Mouse (Mus musculus): ENCODE data around the gene Srgap2.

Srgap2 gene

DNA sequence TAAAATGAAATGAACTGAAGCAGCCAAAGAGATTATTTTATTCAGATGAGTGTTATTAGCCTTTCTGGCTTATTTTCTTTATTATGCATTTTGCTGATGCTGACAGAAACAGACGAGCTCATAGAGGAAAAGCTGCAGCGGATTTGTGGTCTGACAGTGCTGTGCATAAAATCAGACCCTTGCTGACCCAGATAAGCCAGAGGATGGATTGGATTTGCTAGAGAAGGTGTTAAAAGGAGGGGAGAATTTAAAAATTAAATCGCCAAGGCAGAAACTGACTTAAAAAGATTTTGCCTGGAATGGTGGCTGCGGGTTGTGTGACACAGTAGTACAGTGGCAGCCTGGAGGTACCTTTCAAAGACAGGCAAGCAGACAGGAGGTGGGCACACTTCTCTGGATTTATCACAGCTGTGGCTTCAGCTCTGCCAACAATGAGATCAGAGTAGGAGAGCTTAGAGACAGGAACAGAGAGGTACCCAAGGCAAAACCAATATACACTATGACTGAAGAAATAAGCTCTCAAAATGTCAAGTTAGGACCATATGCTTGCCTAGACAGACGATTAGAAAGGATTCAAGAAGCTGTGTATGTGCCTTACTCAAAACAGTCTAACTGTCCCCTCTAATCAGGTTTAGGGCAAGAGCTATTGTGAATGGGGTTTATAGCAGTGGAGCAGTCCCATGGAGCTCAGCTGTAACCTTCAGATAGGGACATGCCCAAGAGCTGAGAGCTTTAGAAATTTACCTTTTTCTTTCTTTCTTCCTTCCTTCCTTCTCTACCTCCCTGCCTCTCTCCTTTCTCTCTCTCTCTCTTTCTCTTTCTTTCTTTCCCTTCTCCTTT lies 109.1 kb downstream of the Srgap2 start:
- no peak for DNase-seq (ENCODE audit: low spot score)

DNA sequence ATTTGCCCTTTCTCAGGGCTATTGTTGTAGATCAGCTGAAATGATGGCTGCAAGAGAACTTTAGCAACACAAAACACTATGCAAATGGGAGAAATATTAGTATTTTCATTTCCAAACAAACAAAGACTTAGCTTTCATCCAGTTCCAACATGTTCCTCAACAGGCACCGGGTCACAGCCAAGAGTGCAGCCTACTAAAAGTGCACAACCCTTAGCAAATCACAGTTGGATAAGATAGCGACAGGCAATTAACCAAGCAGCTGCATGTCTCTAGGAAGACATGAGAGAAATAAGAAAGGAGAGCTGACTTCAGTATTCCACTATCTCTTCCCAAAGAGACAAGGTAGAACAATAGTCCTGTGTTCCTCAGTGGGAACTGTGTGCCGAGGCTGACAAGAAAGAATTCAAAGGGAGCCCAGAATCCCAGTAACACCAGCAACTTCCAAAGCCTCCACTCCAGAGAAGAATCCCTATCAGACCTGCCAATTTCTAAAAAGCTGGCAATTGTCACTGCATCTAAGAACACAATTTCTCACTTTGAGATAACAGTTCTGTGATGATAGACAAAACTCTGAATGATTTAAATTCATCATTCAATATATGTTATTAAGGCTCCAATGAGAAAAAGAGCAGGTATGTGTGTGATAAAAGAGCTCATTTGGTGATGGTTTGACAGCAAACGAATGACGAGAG lies 109.9 kb downstream of the Srgap2 start:
- no peak for DNase-seq (ENCODE audit: low spot score)

DNA sequence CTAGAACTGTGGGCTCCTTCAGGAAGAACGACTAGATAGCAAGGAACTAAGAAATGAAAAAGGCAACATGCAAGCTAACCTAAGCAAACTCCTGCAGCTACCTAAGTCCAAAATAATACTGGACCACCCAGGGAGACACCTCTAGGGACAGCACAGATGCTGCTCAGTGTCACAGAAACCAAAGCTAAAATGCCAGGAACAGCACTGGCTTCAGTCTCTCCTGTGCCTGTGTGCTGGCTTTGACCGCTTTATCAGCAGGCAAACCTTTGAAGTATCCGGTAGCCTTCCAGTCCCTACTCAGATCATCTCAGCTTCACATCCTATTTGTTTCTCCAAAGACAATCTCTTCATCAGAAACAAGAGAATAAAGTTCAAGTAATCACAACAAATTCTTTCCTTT lies 123.6 kb downstream of the Srgap2 start:
- no peak for DNase-seq (ENCODE audit: low spot score)

DNA sequence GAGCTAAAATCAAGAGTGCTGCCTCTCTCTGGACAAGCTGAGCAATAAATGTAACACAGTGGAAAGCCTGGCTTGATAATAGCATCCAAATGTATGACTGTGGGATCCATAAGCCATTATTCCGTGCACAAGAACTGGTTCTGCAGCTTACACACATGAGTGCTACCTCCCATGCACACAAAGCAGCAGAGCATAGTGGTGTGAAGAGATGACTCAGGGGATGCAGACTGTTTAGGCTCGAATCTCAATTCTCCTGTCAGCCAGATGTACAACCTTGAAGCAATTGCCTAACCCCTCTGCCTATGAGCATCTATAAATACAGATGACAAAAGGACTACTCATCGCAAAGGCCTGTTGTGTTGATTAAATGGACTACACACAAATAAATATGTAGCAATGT lies 126.3 kb downstream of the Srgap2 start:
- DNase-seq (ENCODE audit: low spot score), result no peak

DNA sequence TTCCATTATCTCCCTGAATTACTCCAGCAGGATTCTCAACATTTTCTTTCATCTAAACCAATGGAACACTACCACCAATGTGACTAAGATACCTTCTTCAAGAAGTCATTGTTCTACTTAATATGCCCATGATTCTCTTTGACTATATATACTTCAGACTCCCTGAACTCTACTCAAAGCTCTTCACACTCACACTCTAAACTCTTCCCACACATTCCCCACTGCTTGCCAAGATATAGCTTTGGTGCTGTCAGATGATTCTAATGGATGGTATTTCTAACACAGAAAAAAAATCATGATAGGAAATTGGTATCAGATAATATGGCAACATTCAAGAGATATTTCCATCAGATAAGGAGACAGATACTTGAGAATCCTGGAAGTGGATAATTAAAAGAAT lies 129.0 kb downstream of the Srgap2 start:
- no peak for DNase-seq (ENCODE audit: low spot score)

DNA sequence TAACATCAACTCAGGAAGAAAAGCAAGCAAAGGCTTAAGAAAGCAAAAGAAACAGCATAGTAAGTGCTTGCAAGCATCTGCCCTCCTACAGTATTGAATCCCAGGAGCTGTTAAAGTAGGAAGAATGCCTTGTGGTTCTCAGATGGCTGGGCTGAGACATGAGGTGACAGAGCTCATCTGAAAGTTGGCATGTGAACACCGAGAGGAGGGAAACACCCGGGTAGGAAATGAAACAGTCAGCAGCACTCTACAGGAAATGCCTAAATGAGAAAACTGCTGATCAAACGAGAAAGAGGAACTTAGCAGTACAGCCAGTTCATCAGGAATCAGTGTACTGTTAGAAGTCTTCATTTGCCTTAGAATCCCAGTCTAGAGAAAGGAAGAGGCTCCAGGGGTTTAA lies 142.7 kb downstream of the Srgap2 start:
- DNase-seq (ENCODE audit: low spot score), result peak; percentile 12

DNA sequence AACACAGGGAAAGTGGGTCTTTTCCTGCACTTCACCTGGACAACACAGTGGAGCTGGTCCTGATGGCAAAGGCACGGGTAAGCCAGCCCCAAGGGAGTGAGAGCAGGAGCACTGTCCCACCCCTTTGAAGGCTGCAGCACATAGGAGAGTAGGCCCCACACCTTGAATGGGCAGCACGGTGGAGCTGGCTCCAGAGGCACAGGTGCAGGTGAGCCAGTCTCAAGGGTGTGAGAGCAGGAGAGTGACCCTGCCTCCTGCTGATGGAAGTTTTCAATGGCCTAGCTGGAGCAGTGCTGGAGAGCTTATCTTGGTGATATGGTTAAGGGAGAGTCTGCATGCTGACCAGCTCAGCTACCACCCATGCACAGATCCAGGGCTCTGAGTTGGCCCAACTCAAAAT lies 145.0 kb downstream of the Srgap2 start:
- no peak for DNase-seq (ENCODE audit: low spot score)

DNA sequence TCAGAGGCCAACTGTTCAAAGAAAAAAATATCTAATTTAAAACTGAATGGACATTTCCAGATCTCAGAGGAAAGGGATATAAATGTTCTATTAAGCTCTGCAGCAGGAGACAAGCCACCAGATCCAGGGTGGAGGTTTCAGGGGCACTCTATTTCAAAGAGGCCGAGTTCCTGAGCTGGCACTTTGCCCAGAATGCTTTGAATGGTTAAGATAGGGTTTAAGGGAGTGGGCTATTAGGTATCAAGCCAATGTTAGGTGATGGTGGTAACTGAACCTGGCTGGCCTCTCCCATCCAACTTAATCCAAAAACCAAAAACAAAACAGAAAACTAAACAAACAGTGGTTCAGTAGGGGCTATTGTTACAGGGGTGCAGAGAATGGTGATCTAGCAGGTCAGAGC lies 146.9 kb downstream of the Srgap2 start:
- no peak for DNase-seq (ENCODE audit: low spot score)

DNA sequence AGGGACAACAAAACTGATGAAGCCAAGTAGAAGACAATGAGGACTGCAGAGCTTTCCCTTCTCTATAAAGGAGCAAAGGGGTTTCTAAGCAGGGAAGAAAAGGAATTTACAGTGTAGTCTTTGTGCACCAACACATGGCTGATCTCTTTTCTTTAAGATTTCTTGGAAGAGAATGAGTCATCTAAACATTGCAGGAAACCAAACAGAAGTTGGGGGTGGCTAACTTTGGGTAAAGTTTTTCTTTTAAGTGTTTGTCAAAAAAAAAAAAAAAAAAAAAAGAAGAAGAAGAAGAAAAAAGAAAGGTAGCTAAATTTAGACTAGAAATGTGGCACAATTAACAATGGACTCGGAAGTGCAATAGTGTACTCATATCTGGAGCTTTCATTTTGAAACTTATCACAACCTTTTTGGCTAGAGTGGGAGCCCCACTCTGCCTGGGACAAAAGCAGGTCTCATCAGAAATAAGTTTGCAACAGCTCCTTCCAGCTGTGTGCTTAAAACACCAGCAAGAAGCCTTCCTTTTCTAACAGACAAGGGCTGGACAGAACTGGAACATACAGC lies 148.2 kb downstream of the Srgap2 start:
- no peak for DNase-seq (ENCODE audit: low spot score)

DNA sequence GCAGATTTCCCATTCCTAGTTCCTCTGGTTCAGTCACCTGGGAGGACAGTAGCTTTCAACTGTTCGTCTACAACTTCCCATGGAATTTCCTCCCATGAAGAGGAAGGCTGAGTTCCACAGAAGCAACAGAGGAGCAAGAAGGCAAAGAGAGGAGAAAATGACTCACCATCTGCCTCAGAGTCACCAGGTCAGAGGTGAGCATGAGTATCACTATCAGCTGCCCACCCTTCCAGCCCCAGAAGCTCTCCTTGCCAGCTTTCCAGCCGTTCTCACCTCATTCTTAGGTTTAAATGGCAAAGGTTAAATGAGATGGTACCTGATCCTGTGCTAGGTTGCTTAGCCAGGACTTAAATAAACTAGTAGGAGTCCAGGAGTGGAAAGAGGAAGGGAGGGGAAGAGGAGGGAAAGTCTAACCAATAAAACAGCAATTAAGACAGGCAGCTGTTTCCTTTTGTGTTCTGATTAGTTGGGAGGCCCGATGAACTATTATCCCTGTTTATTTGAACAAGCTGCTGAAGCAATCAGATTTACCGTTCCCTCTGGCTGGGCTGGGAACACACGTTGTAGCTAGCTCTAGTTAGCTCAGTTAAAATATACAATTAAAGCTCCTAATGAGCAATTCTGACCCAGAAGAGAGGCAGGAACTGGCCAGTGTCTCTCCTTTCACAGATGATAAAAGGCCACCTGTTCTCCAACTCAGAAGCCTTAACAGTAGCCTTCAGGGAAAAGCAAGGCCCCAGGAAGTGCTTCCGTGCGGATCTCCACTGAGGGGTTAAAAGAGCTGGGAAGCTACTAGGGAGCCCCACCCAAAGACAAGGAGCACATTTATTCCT lies 148.9 kb downstream of the Srgap2 start:
- DNase-seq (ENCODE audit: low spot score), result no peak

DNA sequence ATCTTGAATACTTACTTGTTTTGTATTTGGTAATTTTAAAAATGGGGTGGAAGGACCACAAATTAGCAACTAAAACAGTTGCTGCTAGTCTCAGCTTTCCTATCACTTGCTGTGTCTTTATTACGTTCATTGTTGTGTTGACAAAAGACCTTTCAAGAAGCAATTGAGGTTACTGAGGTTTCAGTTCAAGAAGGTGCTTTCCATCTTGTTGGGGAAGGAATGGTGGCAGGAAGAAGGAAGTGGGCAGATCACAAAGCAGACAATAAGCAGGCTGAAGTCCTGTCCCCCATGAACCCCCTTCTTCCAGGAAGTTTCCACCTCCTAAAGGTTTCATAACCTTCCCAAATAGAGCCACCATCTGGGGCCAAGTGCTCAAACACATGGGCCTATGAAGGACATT lies 161.3 kb downstream of the Srgap2 start:
- DNase-seq (ENCODE audit: low spot score), result no peak

DNA sequence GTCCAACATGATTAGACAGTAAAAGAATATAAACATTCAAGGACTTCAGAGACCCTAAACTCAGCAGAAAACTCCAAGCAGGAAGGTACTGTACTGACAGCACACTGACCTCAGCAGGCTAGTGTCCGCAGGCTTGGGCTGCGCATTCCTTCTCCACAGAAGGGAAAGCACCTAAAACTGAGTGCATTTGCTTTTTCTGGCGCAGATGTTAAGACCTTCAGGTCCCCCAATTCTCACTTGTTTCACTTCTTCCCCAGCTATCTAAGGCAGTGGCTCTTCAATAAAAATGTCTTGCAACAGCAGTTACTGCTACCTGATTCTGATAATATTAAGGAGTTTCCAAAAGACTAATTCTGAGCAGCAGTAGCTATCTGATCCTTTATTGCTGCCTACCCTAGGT lies 162.7 kb downstream of the Srgap2 start:
- no peak for DNase-seq (ENCODE audit: low spot score)

DNA sequence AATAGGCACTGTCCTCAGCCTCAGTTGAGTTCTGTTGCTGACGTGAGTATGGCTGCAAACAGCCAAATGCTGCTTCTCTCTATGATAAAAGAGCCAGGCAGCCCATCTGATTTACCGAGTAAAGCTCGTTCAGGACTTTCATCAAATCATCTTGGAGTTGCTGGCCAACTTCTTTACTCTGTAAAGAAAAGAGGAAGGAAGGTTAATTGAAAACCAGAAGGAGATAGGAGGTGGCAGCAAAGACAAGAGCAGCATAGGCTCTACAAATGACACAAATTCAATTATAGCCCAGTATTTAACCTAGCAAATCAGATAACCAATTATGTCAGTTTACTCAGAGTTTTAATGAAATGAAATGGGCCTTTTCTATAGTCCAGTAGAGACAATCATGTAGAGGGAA lies 163.3 kb downstream of the Srgap2 start:
- DNase-seq (ENCODE audit: low spot score), result no peak

DNA sequence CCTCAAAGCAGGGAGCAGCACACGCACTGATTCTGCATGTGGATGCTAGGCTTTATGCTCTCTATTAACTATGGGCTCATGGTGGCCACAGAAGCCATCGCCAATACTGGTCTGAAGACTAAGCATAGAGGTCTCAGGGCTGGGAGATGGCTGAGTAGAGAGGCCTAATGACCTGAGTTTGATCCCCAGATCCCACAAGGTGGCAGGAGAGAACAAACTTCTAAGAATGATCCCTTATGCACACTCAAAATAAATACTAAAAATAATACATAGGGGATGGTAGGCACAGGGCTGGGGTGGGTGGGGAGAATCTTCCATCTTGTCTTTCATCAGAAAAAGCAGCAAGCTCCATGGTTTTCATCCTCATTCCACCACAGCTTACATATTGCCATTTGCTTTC lies 165.1 kb downstream of the Srgap2 start:
- no peak for DNase-seq (ENCODE audit: low spot score)

DNA sequence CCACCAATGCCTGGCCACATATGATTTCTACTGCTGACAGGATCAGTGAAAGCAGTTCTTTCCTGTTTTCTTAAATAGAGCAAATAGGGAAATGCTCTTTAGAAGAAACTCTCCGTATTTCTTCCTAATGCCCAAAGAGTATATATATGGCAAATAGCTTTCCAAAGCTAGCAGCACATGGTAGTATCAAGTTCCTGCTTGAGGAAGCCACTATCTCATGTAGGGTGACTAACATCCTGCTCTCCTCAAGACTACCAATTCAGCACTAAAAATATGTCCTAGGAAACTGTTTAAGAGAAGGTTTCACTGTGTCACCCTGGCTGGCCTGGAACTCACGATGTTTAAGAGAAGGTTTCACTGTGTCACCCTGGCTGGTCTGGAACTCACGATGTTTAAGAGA lies 166.4 kb downstream of the Srgap2 start:
- no peak for DNase-seq (ENCODE audit: low spot score)

DNA sequence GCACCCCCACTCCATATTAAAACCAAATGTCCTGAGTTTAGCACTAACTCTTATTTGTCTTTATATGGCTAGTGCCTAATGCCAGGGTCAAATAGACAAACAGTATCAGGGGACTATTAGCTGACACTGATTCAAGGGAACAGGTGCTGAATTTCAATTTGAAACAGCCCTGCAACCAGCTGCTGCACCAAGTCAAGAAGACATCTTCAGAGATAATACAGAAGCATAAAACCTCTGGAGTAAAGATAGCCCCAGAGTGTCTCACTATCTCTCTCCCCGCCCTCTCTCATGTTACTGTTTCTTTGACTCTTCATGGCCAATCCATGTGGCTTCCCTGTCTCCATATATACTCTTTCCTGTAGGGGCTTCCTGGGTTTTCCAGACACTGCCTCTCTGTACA lies 167.5 kb downstream of the Srgap2 start:
- no peak for DNase-seq (ENCODE audit: low spot score)

DNA sequence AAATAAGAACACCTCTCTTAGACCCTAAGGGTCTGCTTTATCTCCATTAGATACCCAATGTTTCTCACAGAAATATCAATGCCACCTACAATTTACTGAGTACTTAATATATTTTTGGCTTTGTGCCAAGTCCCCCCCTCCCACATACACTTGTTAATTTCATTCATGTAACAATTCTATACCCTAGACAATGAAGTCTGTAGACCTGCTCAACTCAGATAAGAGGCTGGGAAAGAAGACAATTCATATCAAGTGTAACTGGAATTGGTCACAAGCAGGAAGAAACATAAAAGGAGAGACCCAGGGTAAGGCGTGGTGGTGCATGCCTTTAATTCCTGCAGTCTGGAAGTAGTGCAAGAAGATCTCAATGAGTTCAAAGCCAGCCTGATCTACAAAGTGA lies 169.9 kb downstream of the Srgap2 start:
- DNase-seq (ENCODE audit: low spot score), result no peak

DNA sequence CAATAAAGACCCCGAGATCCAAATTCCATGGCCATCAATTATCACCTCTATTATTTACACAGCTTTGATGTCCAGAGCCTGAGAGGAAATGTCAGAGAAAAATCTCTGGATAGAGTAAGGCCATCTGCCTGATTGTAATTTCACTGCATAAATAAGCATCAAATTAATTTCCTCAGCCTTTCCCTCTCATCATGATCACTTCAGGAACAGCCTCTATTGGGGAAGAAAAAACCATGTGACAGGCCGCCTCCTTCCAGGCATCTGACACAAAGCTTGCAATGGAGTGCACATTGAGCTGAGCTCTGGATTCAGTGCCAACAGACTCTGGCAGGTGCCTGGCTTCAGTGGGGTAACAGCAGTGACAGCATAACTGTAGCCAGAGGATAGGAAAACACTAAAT lies 175.7 kb downstream of the Srgap2 start:
- DNase-seq (ENCODE audit: low spot score), result no peak

DNA sequence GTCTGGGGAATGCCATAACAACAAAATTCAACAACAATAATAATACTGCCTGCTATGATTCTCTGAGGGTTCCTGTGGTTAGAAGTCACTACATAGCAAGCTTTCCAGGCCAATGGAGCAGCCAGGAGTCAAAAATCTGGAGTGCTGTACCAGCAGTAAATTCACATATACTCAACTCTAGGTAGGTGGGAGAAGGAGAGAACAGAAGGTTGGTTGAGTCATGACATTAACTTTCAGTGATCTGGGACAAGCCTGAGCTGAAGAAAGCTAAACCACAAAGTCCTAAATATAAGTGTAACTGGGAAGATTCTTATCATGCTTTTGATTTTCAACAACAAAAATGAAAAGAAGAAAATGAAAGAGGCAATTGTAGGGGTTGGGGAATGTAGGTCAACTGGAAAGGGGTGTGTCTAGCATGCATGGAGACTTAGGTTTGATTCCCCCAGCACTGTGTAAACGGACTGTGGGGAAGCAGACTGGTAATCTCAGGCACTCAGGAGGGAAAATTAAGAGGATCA lies 177.1 kb downstream of the Srgap2 start:
- no peak for DNase-seq (ENCODE audit: low spot score)

DNA sequence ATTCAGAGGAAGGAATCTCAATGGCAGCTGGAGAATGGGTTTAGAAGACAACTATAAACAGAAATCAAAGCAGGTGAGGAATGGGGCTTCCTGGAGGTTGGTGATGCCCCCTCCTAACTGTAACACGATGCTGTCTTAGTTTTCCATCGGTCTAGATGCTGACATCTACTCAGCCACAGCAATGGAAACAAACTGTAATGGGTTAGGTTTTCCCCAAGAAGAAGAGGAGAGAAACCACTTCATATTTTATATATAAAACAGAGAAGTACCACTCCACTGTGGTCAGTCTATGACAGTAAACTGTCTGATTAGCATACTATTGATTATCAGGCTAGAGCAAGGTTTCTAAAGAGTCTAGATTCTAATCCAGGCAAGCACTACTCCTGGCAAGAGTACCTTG lies 179.4 kb downstream of the Srgap2 start:
- DNase-seq (ENCODE audit: low spot score), result no peak

DNA sequence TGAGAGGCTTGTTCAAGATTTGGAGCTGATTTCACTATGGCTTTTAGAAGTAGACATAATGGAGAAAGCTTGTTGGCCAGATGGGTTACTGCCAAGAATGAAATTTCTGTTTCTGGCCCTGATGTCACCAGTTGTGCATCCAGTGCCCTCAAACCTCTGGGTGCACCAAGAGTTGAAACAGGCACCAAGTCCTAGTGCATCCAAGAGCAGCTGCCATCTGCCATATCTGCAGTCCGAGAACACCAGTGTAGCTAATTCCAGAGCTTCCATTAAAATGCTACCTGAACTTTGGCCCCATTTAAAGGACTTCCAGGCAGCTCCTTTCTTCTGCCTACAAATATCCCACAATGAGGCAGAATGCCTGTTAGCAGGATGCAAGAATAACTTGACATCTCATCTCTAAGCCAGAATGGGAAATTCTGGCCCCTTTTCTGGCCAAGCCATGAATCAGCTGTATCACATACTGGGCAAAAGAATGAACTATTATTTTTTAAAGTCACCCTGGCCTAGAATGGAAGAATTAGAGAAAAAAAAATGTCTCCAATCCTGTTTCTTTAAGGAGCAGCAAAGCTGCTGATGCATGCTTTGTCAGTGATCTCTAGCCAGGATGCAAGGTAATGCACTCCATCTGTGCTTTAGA lies 180.1 kb downstream of the Srgap2 start:
- DNase-seq (ENCODE audit: low spot score), result no peak
